Mouse (Mus musculus) adrenal gland, adult (tissue): ENCODE data around the gene Nccrp1.
A peak's percentile ranks its signal among the peaks of the same experiment; 100 is the strongest.

Source experiments
- DNase-seq, 2 experiments: peaks; one replicate each; pipeline ENCODE4 v3.0.0; 2022 to 2023; ENCODE audit warnings: low spot score in 1 of 2; ENCODE audit not compliant: inconsistent age in 2 of 2

Gene Nccrp1

GRCm38 (mm10) chr7:28547154-28547553 is at the start of gene Nccrp1:
Gene Nccrp1 (minus strand): TSS chr7:28547254.
- DNase-seq, result no peak

GRCm38 (mm10) chr7:28595751-28596435 is 48.8 kb upstream of the Nccrp1 start:
- peak; percentile 78 to 90 for DNase-seq

- DNase-seq, result peak; percentile 63 to 80
Observed at GRCm38 (mm10) chr7:28593206-28594111, 46.4 kb upstream of the Nccrp1 start.

- DNase-seq, result no peak
Observed at GRCm38 (mm10) chr7:28591862-28592261, 44.8 kb upstream of the Nccrp1 start.

GRCm38 (mm10) chr7:28587644-28588043 is 40.6 kb upstream of the Nccrp1 start:
- DNase-seq, result no peak

GRCm38 (mm10) chr7:28586663-28587411 is 39.8 kb upstream of the Nccrp1 start:
- peak; percentile 74 to 85 for DNase-seq

- no peak for DNase-seq
Observed at GRCm38 (mm10) chr7:28585001-28585400, 37.9 kb upstream of the Nccrp1 start.

GRCm38 (mm10) chr7:28584468-28584867 is 37.4 kb upstream of the Nccrp1 start:
- DNase-seq, result no peak

GRCm38 (mm10) chr7:28583570-28584344 is 36.7 kb upstream of the Nccrp1 start:
- peak; percentile 11 to 49 for DNase-seq

GRCm38 (mm10) chr7:28582841-28583240 is 35.8 kb upstream of the Nccrp1 start:
- DNase-seq, result peak in 1 of 2 experiments; percentile 9

- DNase-seq, result no peak
Observed at GRCm38 (mm10) chr7:28581721-28582120, 34.7 kb upstream of the Nccrp1 start.

- no peak for DNase-seq
Observed at GRCm38 (mm10) chr7:28579826-28580225, 32.8 kb upstream of the Nccrp1 start.

GRCm38 (mm10) chr7:28578543-28579053 is 31.5 kb upstream of the Nccrp1 start:
- peak; percentile 56 to 73 for DNase-seq

GRCm38 (mm10) chr7:28577826-28578542 is 30.9 kb upstream of the Nccrp1 start:
- peak; percentile 64 to 84 for DNase-seq

- DNase-seq, result no peak
Observed at GRCm38 (mm10) chr7:28576271-28576914, 29.3 kb upstream of the Nccrp1 start.

GRCm38 (mm10) chr7:28575597-28575996 is 28.5 kb upstream of the Nccrp1 start:
- DNase-seq, result no peak

- no peak for DNase-seq
Observed at GRCm38 (mm10) chr7:28573236-28573635, 26.2 kb upstream of the Nccrp1 start.

- DNase-seq, result no peak
Observed at GRCm38 (mm10) chr7:28572689-28573088, 25.6 kb upstream of the Nccrp1 start.

GRCm38 (mm10) chr7:28570982-28571682 is 24.1 kb upstream of the Nccrp1 start:
- peak; percentile 61 to 87 for DNase-seq
